Mouse (Mus musculus): ENCODE measurements around the gene Timm50.

Timm50 gene

GRCm38 (mm10) chr7:28268576-28268975, 43.3 kb downstream of the Timm50 start:
- DNase-seq (ENCODE audit: low spot score), result no peak

GRCm38 (mm10) chr7:28268042-28268531, 43.8 kb downstream of the Timm50 start:
- DNase-seq (ENCODE audit: low spot score), result peak; percentile 41

GRCm38 (mm10) chr7:28267129-28268041, 44.5 kb downstream of the Timm50 start, which contains the start of gene Eid2:
Gene Eid2 (plus strand): TSS chr7:28267881.
- DNase-seq (ENCODE audit: low spot score), result peak; percentile 75

GRCm38 (mm10) chr7:28265391-28265790, 46.5 kb downstream of the Timm50 start:
- DNase-seq (ENCODE audit: low spot score), result no peak

- DNase-seq (ENCODE audit: low spot score), result peak; percentile 73
Measured at GRCm38 (mm10) chr7:28263786-28264185, 48.1 kb downstream of the Timm50 start.

GRCm38 (mm10) chr7:28262861-28263260, 49.0 kb downstream of the Timm50 start:
- DNase-seq (ENCODE audit: low spot score), result no peak
